Mouse (Mus musculus): Measurements from ENCODE around the gene Usp24.

DNA sequence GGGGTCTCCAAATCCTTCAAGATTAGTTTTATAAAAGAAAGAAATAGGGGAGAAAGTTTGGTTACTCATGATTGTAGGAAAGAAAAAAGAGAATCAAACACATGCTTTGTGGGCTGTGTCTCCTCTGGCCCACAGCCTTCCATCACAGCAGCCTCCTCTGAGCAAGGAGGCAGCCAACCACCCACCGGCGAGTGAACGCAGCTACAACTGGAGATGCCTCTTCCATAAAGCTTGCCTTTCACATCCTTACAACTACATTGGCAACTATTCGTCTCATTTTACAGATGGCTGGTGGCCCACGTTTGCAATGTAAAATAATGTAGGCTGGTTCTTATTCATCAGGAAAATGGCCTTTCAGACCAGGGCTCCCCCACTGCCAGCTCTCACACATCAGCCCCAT, 121.2 kb downstream of the Usp24 start:
- no peak for TF ChIP-seq SMC3 (IDR thresholded peaks at IDR 0.05; ENCODE audit: low read depth, low read length)
- no peak for TF ChIP-seq ZKSCAN1 (IDR thresholded peaks at IDR 0.05; ENCODE audit: borderline replicate concordance, low read depth, low read length)
- TF ChIP-seq RCOR1 (conservative IDR thresholded peaks at IDR 0.05; ENCODE audit: low read depth, low read length) = no peak
- TF ChIP-seq POLR2A (IDR thresholded peaks at IDR 0.05; ENCODE audit: low read depth, low read length) = no peak
- no peak for TF ChIP-seq MAFK (IDR thresholded peaks at IDR 0.05; ENCODE audit: insufficient replicate concordance, low read length)
- TF ChIP-seq EP300 (IDR thresholded peaks at IDR 0.05; ENCODE audit: low read length) = no peak
- TF ChIP-seq MXI1 (IDR thresholded peaks at IDR 0.05; ENCODE audit: low read depth, low read length) = no peak
- no peak for TF ChIP-seq TBP (conservative IDR thresholded peaks at IDR 0.05; ENCODE audit: low read depth, low read length)
- TF ChIP-seq CTCF (conservative IDR thresholded peaks at IDR 0.05 in 1 of 2, IDR thresholded peaks at IDR 0.05 in 1 of 2; ENCODE audit: low read depth in 2 of 2, low read length in 2 of 2) = no peak
- no peak for TF ChIP-seq CHD2 (IDR thresholded peaks at IDR 0.05; ENCODE audit: low read length)
- TF ChIP-seq USF2 (conservative IDR thresholded peaks at IDR 0.05; ENCODE audit: low read depth, low read length) = no peak
- TF ChIP-seq ZNF384 (IDR thresholded peaks at IDR 0.05; ENCODE audit: low read depth, low read length) = no peak
- no peak for TF ChIP-seq MYC (IDR thresholded peaks at IDR 0.05; ENCODE audit: low read depth, low read length)
- no peak for TF ChIP-seq KAT2A (IDR thresholded peaks at IDR 0.05; ENCODE audit: insufficient replicate concordance, low read length)
